Comparison of ENCODE assay signal across 8 mouse cellular contexts in the genomic region with DNA sequence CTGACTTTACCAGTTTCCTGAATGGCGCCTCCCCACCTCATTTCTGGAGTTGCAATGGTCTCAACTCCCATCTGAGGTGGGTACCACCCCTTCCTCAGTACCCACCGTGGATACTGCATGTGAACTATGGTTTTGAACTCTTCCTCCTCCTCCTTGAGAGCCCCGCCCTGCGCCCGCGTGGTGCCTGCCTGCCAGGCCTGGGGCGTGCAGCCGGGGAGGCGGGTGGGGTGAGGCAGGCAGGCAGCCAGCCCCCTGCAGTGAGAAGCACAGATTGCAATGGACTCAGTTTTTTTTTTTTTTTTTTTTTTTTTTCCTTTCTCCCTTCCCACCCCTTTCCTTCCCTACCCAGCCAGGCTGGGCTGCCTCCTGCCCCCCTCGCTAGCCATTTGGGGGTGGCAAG. TPM values are rescaled to one million over a fixed set of nuclear protein-coding genes. Genes with fewer than 3 reads are reported as not detected.
DNase-seq lines count a peak whose midpoint lies in the region; ATAC-seq and TF ChIP-seq lines count a peak whose summit lies in the region.

No protein-coding gene starts in this region.

- H3K36me3 ChIP-seq in kidney, postnatal 0 days (ENCODE audit: insufficient read depth, low read length) = 0 out of 2 replicates have a peak, but pooled peaks cover under 1% of the 10 kb centered on the region
- H3K36me3 ChIP-seq in hindbrain, embryonic 10.5 days = peaks cover 45% of the 10 kb centered on the region
- no peaks in the 10 kb centered on the region for H3K36me3 ChIP-seq in limb, embryonic 15.5 days

- H3K4me3 ChIP-seq in kidney, postnatal 0 days (replicated peaks; ENCODE audit: low read depth, low read length) = no peak overlapping the region
- peak overlapping the region; percentile 44 for H3K4me3 ChIP-seq in hindbrain, embryonic 10.5 days
- H3K4me3 ChIP-seq in limb, embryonic 15.5 days = peak overlapping the region; percentile 19
- H3K4me3 ChIP-seq in olfactory bulb, adult 2 months (ENCODE audit: insufficient read depth, low read depth, low read length) = peak overlapping the region; percentile 10

- no peak overlapping the region for H3K4me2 ChIP-seq in kidney, postnatal 0 days (ENCODE audit: low read length)
- peak overlapping the region; percentile 48 for H3K4me2 ChIP-seq in limb, embryonic 15.5 days

- H3K27me3 ChIP-seq in kidney, postnatal 0 days (ENCODE audit: insufficient read depth, low read length) = no peaks in the 10 kb centered on the region
- peaks cover 4% of the 10 kb centered on the region; the same call in 1 of the 2 replicates for H3K27me3 ChIP-seq in hindbrain, embryonic 10.5 days (ENCODE audit: insufficient read depth, poor library complexity, severe bottlenecking)
- no peaks in the 10 kb centered on the region for H3K27me3 ChIP-seq in limb, embryonic 15.5 days

- WGBS in kidney, postnatal 0 days = 7% methylated on average over 10 of the region's 10 CpGs
- WGBS in hindbrain, embryonic 10.5 days = 1% methylated on average over 10 of the region's 10 CpGs
- WGBS in limb, embryonic 15.5 days = 5% methylated on average over 10 of the region's 10 CpGs
- WGBS in olfactory bulb, adult 2 months = 2% methylated on average over 10 of the region's 10 CpGs

- no peaks in the 10 kb centered on the region for H3K9me3 ChIP-seq in kidney, postnatal 0 days (replicated peaks; ENCODE audit: low read length)
- H3K9me3 ChIP-seq in hindbrain, embryonic 10.5 days = no peaks in the 10 kb centered on the region
- no peaks in the 10 kb centered on the region for H3K9me3 ChIP-seq in limb, embryonic 15.5 days

- TF ChIP-seq POLR2A in olfactory bulb, adult 2 months (IDR thresholded peaks at IDR 0.05; ENCODE audit: insufficient read depth, low read depth, low read length) = no peak

- H3K4me1 ChIP-seq in kidney, postnatal 0 days (replicated peaks; ENCODE audit: insufficient read depth, low read length) = peaks cover 23% of the 10 kb centered on the region
- peaks cover 93% of the 10 kb centered on the region for H3K4me1 ChIP-seq in hindbrain, embryonic 10.5 days (replicated peaks)
- H3K4me1 ChIP-seq in limb, embryonic 15.5 days = peaks cover 85% of the 10 kb centered on the region
- peaks cover 77% of the 10 kb centered on the region for H3K4me1 ChIP-seq in olfactory bulb, adult 2 months (ENCODE audit: control insufficient read depth, insufficient read depth, low read length)

- peak overlapping the region; percentile 23; the same call in 1 of the 2 replicates for H3K9ac ChIP-seq in kidney, postnatal 0 days (ENCODE audit: low read depth, low read length)
- 0 out of 2 replicates have a peak overlapping the region, but pooled peaks have one; percentile 20 for H3K9ac ChIP-seq in limb, embryonic 15.5 days

- TF ChIP-seq CTCF in kidney, postnatal 0 days (IDR thresholded peaks at IDR 0.05; ENCODE audit: low read depth) = 0 out of 2 replicates have a peak, but pooled peaks have one; percentile 14
- TF ChIP-seq CTCF in olfactory bulb, adult 2 months (IDR thresholded peaks at IDR 0.05; ENCODE audit: insufficient read depth, low read depth, low read length) = no peak

- H3K27ac ChIP-seq in kidney, postnatal 0 days = no peak overlapping the region
- H3K27ac ChIP-seq in hindbrain, embryonic 10.5 days = peak overlapping the region; percentile 93
- peak overlapping the region; percentile 93 for H3K27ac ChIP-seq in limb, embryonic 15.5 days
- H3K27ac ChIP-seq in olfactory bulb, adult 2 months (ENCODE audit: insufficient read depth, low read depth, low read length) = peak overlapping the region; percentile 99

- no peak for ATAC-seq in kidney, postnatal 0 days (replicated peaks; ENCODE audit: low FRiP score, low read depth)
- peak; percentile 60 for ATAC-seq in limb, embryonic 15.5 days (ENCODE audit: insufficient number of reproducible peaks, low FRiP score, low TSS enrichment, low read depth)
- no peak for ATAC-seq in granulocyte monocyte progenitor cell, adult 5-6 weeks (replicated peaks; ENCODE audit: poor library complexity, severe bottlenecking)

- no peak for DNase-seq in kidney, postnatal 0 days (ENCODE audit: low spot score)
- no peak for DNase-seq in kidney, adult 9 months
- peak; percentile 66 to 76 for DNase-seq in cerebellum, postnatal 36 days
- DNase-seq in hindbrain, embryonic 10.5 days (ENCODE audit: low spot score) = peak; percentile 54
- no peak for DNase-seq in adrenal gland, adult 8-10 months

RNA-seq across cellular contexts. Expression of a gene that starts 13.2 kb away (rescaled TPM):
- 0.70 and 0.72 TPM in 2 replicates for polyA plus RNA-seq in kidney, postnatal 0 days (2015; fragmentation: Nextera tagmentation; extraction: Ambion mirVana)
- 28.3 and 60.6 TPM in 2 replicates for polyA plus RNA-seq in hindbrain, embryonic 10.5 days (2016; fragmentation: Nextera tagmentation; extraction: Ambion mirVana)
- polyA plus RNA-seq in limb, embryonic 15.5 days (2015; fragmentation: Nextera tagmentation; extraction: Ambion mirVana) = 13.1 and 15.9 TPM in 2 replicates
- polyA plus RNA-seq in olfactory bulb, adult 2 months (2012; ENCODE audit: insufficient read depth, insufficient read length, low replicate concordance, missing spikeins) = not detected in 2 replicates
- total RNA-seq in adrenal gland, adult 8-10 months (2022) = 1 to 10 TPM; 2.6 to 6.1 (median 4.0) TPM
- total RNA-seq in granulocyte monocyte progenitor cell, adult 5-6 weeks (2014; fragmentation: Nextera tagmentation) = not detected in 2 replicates
- total RNA-seq in granulocyte monocyte progenitor cell, adult 5-6 weeks (2017) = 0.22 TPM in 1 of 2 replicates, not detected in the other

RNA-seq across cellular contexts. Expression of a gene that starts 27.9 kb away (rescaled TPM):
- polyA plus RNA-seq in kidney, postnatal 0 days (2015; fragmentation: Nextera tagmentation; extraction: Ambion mirVana) = 21.6 and 25.0 TPM in 2 replicates
- 35.5 and 55.7 TPM in 2 replicates for polyA plus RNA-seq in hindbrain, embryonic 10.5 days (2016; fragmentation: Nextera tagmentation; extraction: Ambion mirVana)
- 15.5 and 16.9 TPM in 2 replicates for polyA plus RNA-seq in limb, embryonic 15.5 days (2015; fragmentation: Nextera tagmentation; extraction: Ambion mirVana)
- polyA plus RNA-seq in olfactory bulb, adult 2 months (2012; ENCODE audit: insufficient read depth, insufficient read length, low replicate concordance, missing spikeins) = not detected in 2 replicates
- total RNA-seq in adrenal gland, adult 8-10 months (2022) = 1 to 10 TPM; 4.8 to 8.0 (median 5.5) TPM
- total RNA-seq in granulocyte monocyte progenitor cell, adult 5-6 weeks (2014; fragmentation: Nextera tagmentation) = not detected in 2 replicates
- total RNA-seq in granulocyte monocyte progenitor cell, adult 5-6 weeks (2017) = not detected in 2 replicates

RNA-seq across cellular contexts. Expression of a gene that starts 35.3 kb away (rescaled TPM):
- polyA plus RNA-seq in kidney, postnatal 0 days (2015; fragmentation: Nextera tagmentation; extraction: Ambion mirVana) = 460 and 496 TPM in 2 replicates
- polyA plus RNA-seq in hindbrain, embryonic 10.5 days (2016; fragmentation: Nextera tagmentation; extraction: Ambion mirVana) = 43.7 and 65.7 TPM in 2 replicates
- 187 and 194 TPM in 2 replicates for polyA plus RNA-seq in limb, embryonic 15.5 days (2015; fragmentation: Nextera tagmentation; extraction: Ambion mirVana)
- polyA plus RNA-seq in olfactory bulb, adult 2 months (2012; ENCODE audit: insufficient read depth, insufficient read length, low replicate concordance, missing spikeins) = not detected in 2 replicates
- total RNA-seq in adrenal gland, adult 8-10 months (2022) = 100 to 1,000 TPM in 2 of 4 experiments, 10 to 100 TPM in 2; 75.9 to 116 (median 96.8) TPM
- total RNA-seq in granulocyte monocyte progenitor cell, adult 5-6 weeks (2014; fragmentation: Nextera tagmentation) = 45.1 and 55.0 TPM in 2 replicates
- 24.4 and 29.9 TPM in 2 replicates for total RNA-seq in granulocyte monocyte progenitor cell, adult 5-6 weeks (2017)

Comparison
In these comparisons a context has a peak if more than half of its experiments do, and no peak if none do; other contexts are left out.
1. DNase-seq: peak in cerebellum, postnatal 36 days (2 of 2) and hindbrain, embryonic 10.5 days (single experiment); none in kidney, postnatal 0 days (single experiment), kidney, adult 9 months (single experiment) and adrenal gland, adult 8-10 months (single experiment).
2. RNA of a gene that starts 27.9 kb away (polyA plus RNA-seq): 35.5 to 55.7 TPM in hindbrain, embryonic 10.5 days, 21.6 to 25.0 TPM in kidney, postnatal 0 days and 15.5 to 16.9 TPM in limb, embryonic 15.5 days; not detected in olfactory bulb, adult 2 months; every median in the first group is over 10 times any median in the second.